Mouse (Mus musculus): ENCODE measurements at regions not wholly inside any gene's neighbourhood (a gene's known extent, or its start where the extent isn't known, plus 50 kb on each side); places are given as distances from the start of the nearest gene placed in this dataset.

GRCm38 (mm10) chr4:45591405-45592315, 59.4 kb upstream of the Shb start:
- TF ChIP-seq POLR2AphosphoS2 (IDR thresholded peaks at IDR 0.05; ENCODE audit: insufficient read length, low read depth) (no peak), MAX (IDR thresholded peaks at IDR 0.05; ENCODE audit: low read depth) (no peak), POLR2A (IDR thresholded peaks at IDR 0.05; ENCODE audit: insufficient read length, low read depth) (no peak), E2F4 (IDR thresholded peaks at IDR 0.05; ENCODE audit: insufficient read depth) (no peak), CEBPB (IDR thresholded peaks at IDR 0.05; ENCODE audit: insufficient read depth, poor library complexity, severe bottlenecking) (no peak), USF1 (IDR thresholded peaks at IDR 0.05; ENCODE audit: low read depth) (no peak), TCF12 (IDR thresholded peaks at IDR 0.05; ENCODE audit: insufficient read depth, poor library complexity, severe bottlenecking) (no peak), MYOG (IDR thresholded peaks at IDR 0.05; ENCODE audit: control insufficient read depth in 1 of 3, insufficient read depth in 1 of 3, insufficient read length in 2 of 3, low read depth in 2 of 3) (no peak), SRF (IDR thresholded peaks at IDR 0.05; ENCODE audit: control insufficient read depth, insufficient read length, low read depth) (no peak), TCF3 (IDR thresholded peaks at IDR 0.05; ENCODE audit: insufficient read length, low read depth) (no peak), MYOD1 (IDR thresholded peaks at IDR 0.05; ENCODE audit: control insufficient read depth in 1 of 3, insufficient read length in 2 of 3, low read depth in 2 of 3) (no peak), REST (IDR thresholded peaks at IDR 0.05; ENCODE audit: insufficient read depth, insufficient read length) (no peak)
